Mouse (Mus musculus) cortical plate, adult 2 months (tissue): Measurements from ENCODE around the gene Fam19a2.

ENCODE experiments used
- CTCF ChIP-seq: fragments of 200-500 bp; IDR thresholded peaks from 2 replicates; pipeline ENCODE4 v1.5.1; 2011; ENCODE audit warnings: mild to moderate bottlenecking, control low read depth, low read length; ENCODE audit not compliant: insufficient read depth; ENCODE audit errors: extremely low read depth
- POLR2A ChIP-seq: fragments of 200-500 bp; IDR thresholded peaks from 2 replicates; pipeline ENCODE4 v1.6.1; 2011; ENCODE audit warnings: mild to moderate bottlenecking, low read length, control low read depth; ENCODE audit not compliant: insufficient read depth; ENCODE audit errors: extremely low read depth

- TF ChIP-seq POLR2A (no peak), CTCF (no peak)
These were observed 1.5 kb downstream of the Fam19a2 start for GRCm38 (mm10) chr10:123265241-123265790.
